Mouse (Mus musculus) neural tube, embryonic 10.5 days (tissue): ENCODE measurements around the gene Sycp2.

ENCODE experiments used
- DNase-seq: peaks from one replicate; pipeline ENCODE4 v3.0.0-alpha.2; 2017; ENCODE audit warnings: low spot score; ENCODE audit errors: extremely low spot score

Sycp2 gene

DNA sequence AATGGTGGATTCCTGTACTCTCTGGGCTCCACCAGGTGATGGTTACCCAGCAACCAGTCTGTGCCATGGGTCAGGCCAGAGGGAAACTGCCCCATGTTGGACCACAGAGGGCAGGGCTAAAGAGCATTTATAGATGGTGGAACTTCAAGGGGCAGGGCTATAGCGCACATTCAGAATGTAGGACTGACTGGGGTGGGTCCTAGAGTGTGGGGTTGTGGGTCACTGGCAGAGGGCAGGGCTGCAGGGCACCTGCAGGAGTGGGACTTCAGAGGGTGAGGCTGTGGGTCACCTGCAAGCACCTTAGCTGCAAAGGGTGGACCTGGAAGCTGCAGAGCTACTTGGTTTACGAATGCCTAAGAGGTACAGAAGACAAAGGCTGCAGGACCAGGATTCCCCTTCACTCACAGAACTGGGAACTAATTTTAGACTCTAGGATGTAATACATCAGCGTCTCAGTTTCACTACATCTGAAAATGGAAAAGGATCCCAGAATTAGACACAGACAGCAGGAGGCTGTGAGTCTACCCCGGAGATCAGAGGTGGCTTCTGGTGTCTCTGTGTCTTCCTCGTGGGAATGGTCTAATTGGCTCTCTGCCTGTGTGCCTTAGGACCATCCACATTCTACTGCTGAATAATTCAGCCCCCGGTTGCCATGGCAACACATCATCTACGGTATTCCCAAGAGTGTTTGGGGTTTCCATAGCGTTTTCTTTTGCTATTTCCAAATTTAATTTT, 103.9 kb downstream of the Sycp2 start:
- peak; percentile 15 for DNase-seq
